Mouse (Mus musculus) kidney, postnatal 0 days (tissue): ENCODE results near the gene Ifnar1. TPM values are rescaled to one million over a fixed set of nuclear protein-coding genes. Genes with fewer than 3 reads are reported as not detected.

Source experiments
- ATAC-seq: fragments of 200-750 bp; cut with Nextera tagmentation; replicated peaks from 2 replicates; pipeline ENCODE4 v1.8.0; 2017; ENCODE audit warnings: low read depth, moderate number of reproducible peaks, moderate TSS enrichment, moderate library complexity; ENCODE audit not compliant: low FRiP score
- DNase-seq: peaks from one replicate; pipeline ENCODE4 v3.0.0-alpha.2; 2016; ENCODE audit warnings: low spot score
- H3K27ac ChIP-seq: fragments of 300-500 bp; sonication (generic); 2 replicates; pipeline ENCODE4 v1.5.1; 2014; ENCODE audit warnings: mild to moderate bottlenecking
- H3K27me3 ChIP-seq: fragments of 300-500 bp; sonication (generic); 2 replicates; pipeline ENCODE4 v1.6.1; 2014; ENCODE audit warnings: low read length, mixed read lengths; ENCODE audit not compliant: insufficient read depth
- H3K36me3 ChIP-seq: fragments of 300-500 bp; sonication (generic); 2 replicates; pipeline ENCODE4 v1.6.1; 2014; ENCODE audit warnings: low read length, mixed read lengths; ENCODE audit not compliant: insufficient read depth
- H3K4me1 ChIP-seq: fragments of 300-500 bp; sonication (generic); replicated peaks from 2 replicates; pipeline ENCODE4 v1.6.1; 2014; ENCODE audit warnings: antibody characterized with exemption, low read length, mixed read lengths; ENCODE audit not compliant: insufficient read depth
- H3K4me2 ChIP-seq: fragments of 300-500 bp; sonication (generic); 2 replicates; pipeline ENCODE4 v1.6.1; 2014; ENCODE audit warnings: mild to moderate bottlenecking, low read length, moderate library complexity, mixed read lengths
- H3K4me3 ChIP-seq: fragments of 300-500 bp; sonication (generic); replicated peaks from 2 replicates; pipeline ENCODE4 v1.5.1; 2014; ENCODE audit warnings: low read depth, low read length
- H3K9ac ChIP-seq: fragments of 300-500 bp; sonication (generic); 2 replicates; pipeline ENCODE4 v1.6.1; 2014; ENCODE audit warnings: low read depth, low read length
- H3K9me3 ChIP-seq: fragments of 300-500 bp; sonication (generic); replicated peaks from 2 replicates; pipeline ENCODE4 v1.6.1; 2016; ENCODE audit warnings: low read length, inconsistent platforms, mixed read lengths
- CTCF ChIP-seq: IDR thresholded peaks from 2 replicates; pipeline ENCODE4 v1.5.1; 2016; ENCODE audit warnings: antibody characterized with exemption, low read depth, mild to moderate bottlenecking, moderate library complexity
- WGBS: fragments of 180-500 bp; shearing (Covaris S2); extraction: QIAGEN DNeasy Blood & Tissue Kit; methylation state at CpG from one replicate; pipeline ENCODE4 v1.1.7; 2014; 5-methylcytosine and 5-hydroxymethylcytosine counted together
- polyA plus RNA-seq: library from polyadenylated mRNA; unstranded; fragments of >200 nt; fragmentation: Nextera tagmentation; extraction: Ambion mirVana; gene quantifications from 2 replicates; pipeline ENCODE4 v1.2.1, GENCODE M21; 2015

Ifnar1 gene
- polyA plus RNA-seq, 1 experiment from 2014 or later = 33.5 TPM

DNA sequence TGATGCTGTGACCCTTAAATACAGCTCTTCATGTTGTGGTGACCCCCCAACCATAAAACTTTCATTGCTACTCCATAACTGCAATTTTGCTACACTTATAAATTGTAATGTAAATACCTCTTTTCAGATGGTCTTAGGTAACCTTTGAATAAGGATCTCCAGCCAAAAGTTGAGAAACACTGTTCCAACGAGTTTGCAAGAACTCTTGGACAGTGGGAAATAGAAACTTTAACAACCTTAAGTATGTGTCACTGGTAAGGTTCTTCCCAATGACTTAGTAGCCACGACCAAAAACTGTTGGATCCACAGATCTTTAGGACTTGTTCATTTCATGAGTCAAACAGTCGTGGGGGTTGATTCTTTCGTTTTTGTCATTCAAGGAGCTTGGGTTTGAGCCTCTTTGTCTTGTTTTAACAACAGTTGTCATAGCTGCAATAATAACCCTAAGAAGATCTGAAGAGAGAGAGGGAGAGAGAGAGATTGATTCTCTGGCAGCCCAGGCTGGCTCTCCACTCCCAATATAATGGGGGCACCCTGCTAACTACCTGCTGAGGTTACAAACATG lies 21.1 kb upstream of the Ifnar1 start:
- H3K4me2 ChIP-seq = peak overlapping the region; percentile 87
- peaks cover 4% of the 10 kb centered on the region for H3K4me1 ChIP-seq
- ATAC-seq = no peak
- no peaks in the 10 kb centered on the region for H3K36me3 ChIP-seq
- H3K9me3 ChIP-seq = no peaks in the 10 kb centered on the region
- H3K27ac ChIP-seq = peak overlapping the region; percentile 58
- H3K27me3 ChIP-seq = no peaks in the 10 kb centered on the region
- 84% methylated on average over 4 of the region's 4 CpGs for WGBS
- no peak for TF ChIP-seq CTCF
- H3K9ac ChIP-seq = peak overlapping the region; percentile 43; the same call in 1 of the 2 replicates
- DNase-seq = no peak
- peak overlapping the region; percentile 52 for H3K4me3 ChIP-seq

- H3K27ac ChIP-seq = peak overlapping the region; percentile 60
- no peaks in the 10 kb centered on the region for H3K27me3 ChIP-seq
- H3K36me3 ChIP-seq = no peaks in the 10 kb centered on the region
- 2% methylated on average over 44 of the region's 44 CpGs for WGBS
- TF ChIP-seq CTCF = no peak
- peak overlapping the region; percentile 58 for H3K9ac ChIP-seq
- peak overlapping the region; percentile 87 for H3K4me2 ChIP-seq
- DNase-seq = peak; percentile 94
- ATAC-seq = peak; percentile 90
- no peaks in the 10 kb centered on the region for H3K9me3 ChIP-seq
- peaks cover 4% of the 10 kb centered on the region for H3K4me1 ChIP-seq
- peak overlapping the region; percentile 52 for H3K4me3 ChIP-seq
Measured at GRCm38 (mm10) chr16:91464594-91465504, 20.2 kb upstream of the Ifnar1 start.

GRCm38 (mm10) chr16:91465505-91466240 lies 19.4 kb upstream of the Ifnar1 start:
- H3K4me1 ChIP-seq = peaks cover 4% of the 10 kb centered on the region
- no peak for DNase-seq
- peak overlapping the region; percentile 58; the same call in 1 of the 2 replicates for H3K9ac ChIP-seq
- H3K9me3 ChIP-seq = no peaks in the 10 kb centered on the region
- H3K27ac ChIP-seq = 0 out of 2 replicates have a peak overlapping the region, but pooled peaks have one; percentile 60
- 40% methylated on average over 13 of the region's 13 CpGs for WGBS
- H3K4me3 ChIP-seq = peak overlapping the region; percentile 52
- H3K36me3 ChIP-seq = no peaks in the 10 kb centered on the region
- no peak for ATAC-seq
- no peaks in the 10 kb centered on the region for H3K27me3 ChIP-seq
- peak overlapping the region; percentile 87 for H3K4me2 ChIP-seq
- no peak for TF ChIP-seq CTCF

DNA sequence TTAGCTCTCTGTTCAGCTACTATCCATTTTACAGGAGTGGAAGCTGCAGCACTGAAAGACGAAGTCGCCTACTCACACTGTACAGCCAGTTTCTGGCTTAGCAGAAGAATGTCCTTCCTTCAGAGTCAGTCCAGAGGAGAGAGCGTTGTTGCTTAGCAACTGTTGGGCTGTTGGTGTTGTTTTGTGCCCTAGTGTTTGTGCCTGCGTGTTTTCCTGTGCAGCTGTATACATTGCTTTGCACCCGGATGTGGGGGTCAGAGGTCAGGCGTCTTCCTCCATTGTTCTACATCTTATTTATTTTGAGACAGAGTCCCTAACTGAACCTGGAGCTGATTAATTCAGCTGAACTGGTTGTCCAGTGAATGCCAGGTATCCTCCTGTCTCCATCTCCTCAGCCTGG lies 18.5 kb upstream of the Ifnar1 start:
- H3K4me1 ChIP-seq = peaks cover 4% of the 10 kb centered on the region
- no peaks in the 10 kb centered on the region for H3K9me3 ChIP-seq
- H3K4me3 ChIP-seq = no peak overlapping the region
- H3K9ac ChIP-seq = no peak overlapping the region
- no peaks in the 10 kb centered on the region for H3K27me3 ChIP-seq
- no peaks in the 10 kb centered on the region for H3K36me3 ChIP-seq
- no peak for TF ChIP-seq CTCF
- ATAC-seq = 0 out of 2 replicates have a peak, but pooled peaks have one; percentile 25
- 39% methylated on average over 6 of the region's 6 CpGs for WGBS
- 0 out of 2 replicates have a peak overlapping the region, but pooled peaks have one; percentile 19 for H3K27ac ChIP-seq
- peak overlapping the region; percentile 21; the same call in 1 of the 2 replicates for H3K4me2 ChIP-seq
- DNase-seq = peak; percentile 77

DNA sequence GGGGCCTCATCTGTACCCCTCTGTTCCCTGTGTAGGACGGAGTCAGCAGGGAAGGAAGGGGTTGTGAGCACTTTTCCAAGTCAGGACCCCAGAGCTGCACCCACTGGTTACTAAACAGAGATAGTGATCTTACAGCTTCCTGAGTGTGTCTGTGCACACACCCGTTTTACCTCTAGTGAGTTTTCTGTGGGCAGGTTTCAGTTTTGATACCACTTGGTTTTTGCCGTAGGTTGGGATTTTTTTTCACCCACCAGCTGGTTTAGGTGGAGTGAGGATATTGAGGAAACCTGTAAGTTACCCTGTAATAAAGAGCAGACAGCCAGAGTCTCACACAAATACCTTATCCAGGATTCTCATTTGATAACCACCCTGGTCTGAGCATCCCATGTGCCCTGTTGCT lies 14.6 kb upstream of the Ifnar1 start:
- DNase-seq (no peak), ATAC-seq (no peak)
- Histone ChIP-seq H3K9ac (no peak overlapping the region), H3K4me1 (peaks cover 4% of the 10 kb centered on the region; the same call in 1 of the 2 replicates), H3K27ac (no peak overlapping the region), H3K9me3 (no peaks in the 10 kb centered on the region), H3K27me3 (no peaks in the 10 kb centered on the region), H3K4me2 (no peak overlapping the region), H3K4me3 (no peak overlapping the region), H3K36me3 (no peaks in the 10 kb centered on the region)
- no peak for TF ChIP-seq CTCF
- 63% methylated on average over 3 of the region's 3 CpGs for whole genome bisulfite sequencing

- TF ChIP-seq CTCF = no peak
- H3K36me3 ChIP-seq = no peaks in the 10 kb centered on the region
- no peak for DNase-seq
- H3K4me3 ChIP-seq = no peak overlapping the region
- no peak overlapping the region for H3K4me2 ChIP-seq
- H3K9me3 ChIP-seq = no peaks in the 10 kb centered on the region
- no peak for ATAC-seq
- H3K27me3 ChIP-seq = no peaks in the 10 kb centered on the region
- H3K9ac ChIP-seq = no peak overlapping the region
- WGBS = 70% methylated on average over 6 of the region's 6 CpGs
- H3K4me1 ChIP-seq = peaks cover 2% of the 10 kb centered on the region; the same call in 1 of the 2 replicates
- no peak overlapping the region for H3K27ac ChIP-seq
Measured at GRCm38 (mm10) chr16:91471481-91471880, 13.6 kb upstream of the Ifnar1 start.
